Mouse (Mus musculus) neural tube, embryonic 15.5 days (tissue): Measurements from ENCODE around the gene Eef2kmt. TPM values are rescaled to one million over a fixed set of nuclear protein-coding genes. Genes with fewer than 3 reads are reported as not detected.

Experiments used
- ATAC-seq: fragments of 200-750 bp; cut with Nextera tagmentation; 2 replicates; pipeline ENCODE4 v1.8.0; 2017; ENCODE audit warnings: mild to moderate bottlenecking, moderate TSS enrichment, moderate library complexity; ENCODE audit not compliant: low FRiP score
- H3K27ac ChIP-seq: fragments of 300-500 bp; sonication (generic); replicated peaks from 2 replicates; pipeline ENCODE4 v1.5.1; 2015; ENCODE audit warnings: mild to moderate bottlenecking, inconsistent platforms
- H3K27me3 ChIP-seq: fragments of 300-500 bp; sonication (generic); replicated peaks from 2 replicates; pipeline ENCODE4 v1.6.1; 2015; ENCODE audit warnings: inconsistent platforms
- H3K36me3 ChIP-seq: fragments of 300-500 bp; sonication (generic); 2 replicates; pipeline ENCODE4 v1.6.1; 2015; ENCODE audit warnings: inconsistent platforms
- H3K4me1 ChIP-seq: fragments of 300-500 bp; sonication (generic); 2 replicates; pipeline ENCODE4 v1.6.1; 2015; ENCODE audit warnings: inconsistent platforms
- H3K4me2 ChIP-seq: fragments of 300-500 bp; sonication (generic); 2 replicates; pipeline ENCODE4 v1.6.1; 2015; ENCODE audit warnings: inconsistent platforms, mild to moderate bottlenecking, moderate library complexity
- H3K4me3 ChIP-seq: fragments of 300-500 bp; sonication (generic); replicated peaks from 2 replicates; pipeline ENCODE4 v1.5.1; 2015; ENCODE audit warnings: mild to moderate bottlenecking, inconsistent platforms
- H3K9ac ChIP-seq: fragments of 300-500 bp; sonication (generic); replicated peaks from 2 replicates; pipeline ENCODE4 v1.6.1; 2015; ENCODE audit warnings: mild to moderate bottlenecking, inconsistent platforms
- H3K9me3 ChIP-seq: fragments of 300-500 bp; sonication (generic); replicated peaks from 2 replicates; pipeline ENCODE4 v1.6.1; 2016; ENCODE audit warnings: inconsistent platforms
- WGBS: fragments of 180-500 bp; shearing (Covaris S2); methylation state at CpG from one replicate; pipeline ENCODE4 v1.1.7; 2015; ENCODE audit warnings: mixed read lengths; 5-methylcytosine and 5-hydroxymethylcytosine counted together
- polyA plus RNA-seq: library from polyadenylated mRNA; unstranded; fragments of >200 nt; fragmentation: Nextera tagmentation; extraction: Ambion mirVana; gene quantifications from 2 replicates; pipeline ENCODE4 v1.2.1, GENCODE M21; 2015

Eef2kmt gene
- polyA plus RNA-seq, 1 experiment from 2014 or later: 6.7 TPM

DNA sequence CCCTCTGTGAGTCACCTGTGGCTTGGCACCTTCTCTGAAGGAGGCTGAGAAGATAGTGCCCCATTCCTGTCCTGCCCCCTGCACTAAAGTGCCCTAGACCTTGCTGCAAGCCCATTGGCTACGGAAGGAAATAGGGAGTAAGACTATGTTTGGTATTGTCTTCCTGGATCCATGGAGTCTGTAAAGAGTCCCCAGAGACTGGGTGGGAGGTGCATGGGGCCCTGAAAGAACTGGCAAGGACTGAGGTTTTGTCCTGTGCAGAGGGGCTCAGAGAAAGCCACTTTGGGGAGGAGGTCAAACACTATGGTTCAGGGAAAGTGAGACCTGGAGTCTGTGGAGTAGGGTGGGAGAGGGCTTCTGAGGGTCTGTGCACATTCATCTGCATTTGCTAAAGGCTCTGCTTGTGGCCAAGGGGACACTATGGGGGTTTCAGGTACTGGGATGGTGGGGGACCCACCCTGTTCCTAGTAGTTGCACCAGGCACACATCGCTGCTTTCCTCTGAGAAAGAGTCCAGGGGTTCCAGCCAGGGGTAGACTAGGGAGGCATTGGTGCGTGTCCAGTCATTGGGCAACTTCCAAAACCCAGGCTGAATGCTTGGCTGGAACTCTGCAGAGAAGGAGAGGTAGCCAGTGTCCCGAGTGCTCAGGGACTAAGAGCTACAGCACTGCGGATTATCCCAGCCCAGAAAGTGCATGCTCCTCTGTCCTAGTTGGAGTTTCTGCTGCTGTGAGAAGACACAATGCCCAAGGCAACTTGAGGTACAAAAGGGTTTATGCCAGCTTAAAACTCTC is 38.2 kb downstream of the Eef2kmt start:
- Histone ChIP-seq H3K4me2 (no peak overlapping the region), H3K4me3 (no peak overlapping the region), H3K9me3 (no peaks in the 10 kb centered on the region), H3K9ac (no peak overlapping the region), H3K36me3 (no peaks in the 10 kb centered on the region), H3K27ac (no peak overlapping the region), H3K4me1 (no peaks in the 10 kb centered on the region), H3K27me3 (peaks cover 9% of the 10 kb centered on the region; the same call in 1 of the 2 replicates)
- no peak for ATAC-seq
- WGBS: 71% methylated on average over 5 of the region's 5 CpGs

- no peak for ATAC-seq
- 74% methylated on average over 6 of the region's 6 CpGs for WGBS
Measured at GRCm38 (mm10) chr16:5216686-5217085, 39.1 kb downstream of the Eef2kmt start.

GRCm38 (mm10) chr16:5214126-5214525 is 41.7 kb downstream of the Eef2kmt start:
- Histone ChIP-seq H3K4me3 (no peak overlapping the region), H3K27me3 (0 out of 2 replicates have a peak, but pooled peaks cover 8% of the 10 kb centered on the region), H3K4me2 (no peak overlapping the region)

More at GRCm38 (mm10) chr16:5216686-5217085, 39.1 kb downstream of the Eef2kmt start:
- no peaks in the 10 kb centered on the region for H3K36me3 ChIP-seq
- H3K9ac ChIP-seq: no peak overlapping the region
- no peak overlapping the region for H3K4me2 ChIP-seq
- peaks cover 9% of the 10 kb centered on the region; the same call in 1 of the 2 replicates for H3K27me3 ChIP-seq
- H3K27ac ChIP-seq: no peak overlapping the region
- no peaks in the 10 kb centered on the region for H3K9me3 ChIP-seq
- no peak overlapping the region for H3K4me3 ChIP-seq
- no peaks in the 10 kb centered on the region for H3K4me1 ChIP-seq

DNA sequence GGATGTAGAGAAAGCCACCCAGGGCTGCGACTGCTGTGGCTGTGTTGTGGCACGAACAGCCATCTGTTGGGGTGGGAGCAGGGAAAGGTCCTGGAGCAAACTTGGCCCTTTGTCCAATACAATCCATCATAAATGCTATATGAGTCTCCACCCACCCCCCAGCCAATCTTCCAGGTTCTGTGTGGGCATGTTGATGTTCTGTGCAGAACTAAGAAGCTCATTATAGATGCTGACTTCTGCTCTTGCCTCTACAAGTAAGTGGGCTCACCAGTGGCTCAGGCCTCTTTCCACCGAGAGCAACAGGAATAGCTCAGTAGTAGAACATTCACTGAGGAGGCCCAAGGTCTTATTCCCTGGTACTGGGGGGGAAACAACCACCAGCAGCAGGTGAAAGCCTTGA is 43.6 kb downstream of the Eef2kmt start:
- no peak overlapping the region for H3K4me3 ChIP-seq
- no peak overlapping the region for H3K9ac ChIP-seq
- no peaks in the 10 kb centered on the region for H3K9me3 ChIP-seq
- H3K27ac ChIP-seq: no peak overlapping the region
- no peaks in the 10 kb centered on the region for H3K4me1 ChIP-seq
- H3K36me3 ChIP-seq: no peaks in the 10 kb centered on the region
- WGBS: 92% methylated on average over 3 of the region's 3 CpGs
- H3K27me3 ChIP-seq: 0 out of 2 replicates have a peak, but pooled peaks cover 4% of the 10 kb centered on the region
- ATAC-seq: no peak
- H3K4me2 ChIP-seq: no peak overlapping the region

More at GRCm38 (mm10) chr16:5214126-5214525, 41.7 kb downstream of the Eef2kmt start:
- WGBS: 87% methylated on average over 2 of the region's 2 CpGs
- no peak overlapping the region for H3K9ac ChIP-seq
- H3K4me1 ChIP-seq: no peaks in the 10 kb centered on the region
- no peaks in the 10 kb centered on the region for H3K9me3 ChIP-seq
- H3K27ac ChIP-seq: no peak overlapping the region
- no peaks in the 10 kb centered on the region for H3K36me3 ChIP-seq
- ATAC-seq: no peak

- Histone ChIP-seq H3K27me3 (peaks cover 6% of the 10 kb centered on the region; the same call in 1 of the 2 replicates), H3K4me3 (no peak overlapping the region), H3K4me1 (no peaks in the 10 kb centered on the region), H3K9me3 (no peaks in the 10 kb centered on the region), H3K36me3 (no peaks in the 10 kb centered on the region), H3K27ac (no peak overlapping the region), H3K4me2 (no peak overlapping the region), H3K9ac (no peak overlapping the region)
- 64% methylated on average over 2 of the region's 2 CpGs for WGBS
- ATAC-seq: no peak
Measured at GRCm38 (mm10) chr16:5210365-5210764, 45.4 kb downstream of the Eef2kmt start.

DNA sequence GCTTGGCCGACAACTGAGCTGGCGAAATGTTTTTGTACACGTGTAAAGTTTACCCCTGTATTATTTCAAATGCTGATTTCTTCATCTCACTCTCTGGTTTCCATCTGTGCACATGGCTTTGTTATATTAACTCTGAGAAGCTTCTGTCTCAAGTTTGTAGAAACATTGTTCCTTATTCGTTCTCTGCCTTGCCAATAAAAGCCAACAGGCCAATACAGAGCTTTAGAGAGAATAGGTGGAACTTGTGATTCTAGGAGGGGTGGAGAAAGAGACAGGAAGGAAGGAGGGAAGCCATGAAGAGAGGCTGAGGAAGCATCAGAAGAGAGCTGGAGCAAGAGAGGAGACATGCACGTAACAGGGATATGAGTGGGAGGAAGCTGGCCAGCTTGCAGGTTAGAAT is 49.7 kb downstream of the Eef2kmt start:
- Histone ChIP-seq H3K9me3 (no peaks in the 10 kb centered on the region), H3K36me3 (no peaks in the 10 kb centered on the region), H3K4me2 (no peak overlapping the region), H3K27me3 (peaks cover 9% of the 10 kb centered on the region; the same call in 1 of the 2 replicates), H3K27ac (no peak overlapping the region), H3K9ac (no peak overlapping the region), H3K4me1 (peaks cover 20% of the 10 kb centered on the region), H3K4me3 (no peak overlapping the region)
- no peak for ATAC-seq
- WGBS: 74% methylated on average over 5 of the region's 5 CpGs

GRCm38 (mm10) chr16:5205431-5205970 is 50.3 kb downstream of the Eef2kmt start:
- Histone ChIP-seq H3K36me3 (no peaks in the 10 kb centered on the region), H3K4me1 (peaks cover 20% of the 10 kb centered on the region), H3K27me3 (peaks cover 9% of the 10 kb centered on the region; the same call in 1 of the 2 replicates), H3K27ac (no peak overlapping the region), H3K4me2 (no peak overlapping the region), H3K9ac (no peak overlapping the region), H3K4me3 (no peak overlapping the region), H3K9me3 (no peaks in the 10 kb centered on the region)
- 91% methylated on average over 5 of the region's 5 CpGs for WGBS
- no peak for ATAC-seq

DNA sequence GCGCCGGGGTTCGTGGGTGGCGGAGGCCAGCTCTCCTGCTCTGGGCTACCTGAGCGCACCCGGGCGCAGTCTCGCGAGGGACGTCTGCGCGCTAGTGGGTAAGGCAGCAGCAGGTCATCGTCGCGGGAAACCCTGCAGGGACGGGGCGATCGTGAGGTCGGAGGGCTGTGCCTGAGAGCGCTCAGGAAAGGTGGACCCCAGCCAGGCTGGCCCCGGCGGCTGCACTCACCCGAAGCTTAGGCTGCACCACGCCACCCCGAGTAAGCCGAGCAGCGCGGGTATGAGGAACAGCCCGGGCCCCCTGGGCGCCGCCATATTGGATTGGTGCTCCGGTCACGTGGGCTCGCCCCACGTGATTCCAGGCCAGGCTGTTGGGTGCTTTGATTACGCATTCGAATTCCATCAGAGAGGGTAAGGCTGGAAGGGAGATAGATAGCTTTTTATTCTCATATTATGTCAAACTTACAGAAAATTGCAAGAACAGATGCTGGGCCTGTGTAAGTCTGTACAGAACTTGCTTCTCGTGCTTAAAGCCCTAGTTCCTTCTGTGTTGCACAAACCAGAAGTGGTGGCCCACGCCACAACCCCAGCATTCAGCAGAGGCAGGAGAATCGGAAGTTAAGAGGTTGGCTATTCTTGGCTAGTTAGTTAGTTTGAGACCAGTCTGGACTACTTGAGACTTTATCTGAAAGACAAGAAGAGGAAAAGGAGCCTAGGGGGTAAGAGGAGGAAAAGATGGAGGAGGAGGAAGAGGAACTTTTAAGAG is 51.9 kb downstream of the Eef2kmt start, which contains the start of gene Nagpa:
Nagpa (minus strand) TSS at position 345 of the 766 bp plus-strand sequence.
- Histone ChIP-seq H3K9ac (peak within 1 kb of the TSS; percentile 63), H3K36me3 (0 out of 2 replicates have a peak, but pooled peaks cover 3% of the 10 kb centered on the region), H3K27ac (peak within 1 kb of the TSS; percentile 60; the same call in 1 of the 2 replicates), H3K4me2 (peak within 1 kb of the TSS; percentile 98), H3K9me3 (no peaks in the 10 kb centered on the region), H3K27me3 (peaks cover 5% of the 10 kb centered on the region; the same call in 1 of the 2 replicates), H3K4me3 (peak within 1 kb of the TSS; percentile 92), H3K4me1 (peaks cover 20% of the 10 kb centered on the region)
- WGBS: 5% methylated on average over 40 of the region's 40 CpGs
- peak; percentile 93 for ATAC-seq

GRCm38 (mm10) chr16:5203200-5203599 is 52.6 kb downstream of the Eef2kmt start:
- Histone ChIP-seq H3K4me2 (peak overlapping the region; percentile 98), H3K4me3 (peak overlapping the region; percentile 92), H3K27ac (no peak overlapping the region), H3K9ac (peak overlapping the region; percentile 63), H3K27me3 (peaks cover 5% of the 10 kb centered on the region; the same call in 1 of the 2 replicates), H3K9me3 (no peaks in the 10 kb centered on the region), H3K36me3 (peaks cover 3% of the 10 kb centered on the region; the same call in 1 of the 2 replicates), H3K4me1 (peaks cover 20% of the 10 kb centered on the region)
- 2% methylated on average over 35 of the region's 36 CpGs for WGBS
- peak; percentile 55; the same call in 1 of the 2 replicates for ATAC-seq

DNA sequence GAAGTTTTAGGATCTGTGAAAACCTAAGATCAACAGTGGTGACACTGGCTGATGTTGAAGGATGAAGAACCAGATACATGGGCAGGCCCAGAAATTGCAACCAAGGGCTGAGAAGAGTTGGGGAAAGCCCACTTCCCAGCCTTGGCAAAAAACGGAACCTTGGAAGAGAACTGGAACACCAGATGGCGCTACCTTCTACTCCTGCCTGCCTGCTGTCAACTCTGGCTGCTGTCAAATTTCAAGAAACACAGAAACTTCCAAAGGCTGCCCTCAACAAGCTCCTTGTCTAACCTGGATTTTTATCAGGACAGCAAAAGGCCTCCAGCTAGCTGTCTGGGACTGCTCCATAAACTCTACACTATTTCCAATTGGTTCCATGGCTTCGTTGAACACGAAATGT is 53.1 kb downstream of the Eef2kmt start:
- Histone ChIP-seq H3K4me2 (peak overlapping the region; percentile 98), H3K36me3 (peaks cover 3% of the 10 kb centered on the region; the same call in 1 of the 2 replicates), H3K27ac (no peak overlapping the region), H3K9ac (0 out of 2 replicates have a peak overlapping the region, but pooled peaks have one; percentile 63), H3K4me3 (peak overlapping the region; percentile 92), H3K27me3 (peaks cover 5% of the 10 kb centered on the region; the same call in 1 of the 2 replicates), H3K4me1 (peaks cover 20% of the 10 kb centered on the region), H3K9me3 (no peaks in the 10 kb centered on the region)
- 7% methylated on average over 4 of the region's 4 CpGs for WGBS
- ATAC-seq: no peak

DNA sequence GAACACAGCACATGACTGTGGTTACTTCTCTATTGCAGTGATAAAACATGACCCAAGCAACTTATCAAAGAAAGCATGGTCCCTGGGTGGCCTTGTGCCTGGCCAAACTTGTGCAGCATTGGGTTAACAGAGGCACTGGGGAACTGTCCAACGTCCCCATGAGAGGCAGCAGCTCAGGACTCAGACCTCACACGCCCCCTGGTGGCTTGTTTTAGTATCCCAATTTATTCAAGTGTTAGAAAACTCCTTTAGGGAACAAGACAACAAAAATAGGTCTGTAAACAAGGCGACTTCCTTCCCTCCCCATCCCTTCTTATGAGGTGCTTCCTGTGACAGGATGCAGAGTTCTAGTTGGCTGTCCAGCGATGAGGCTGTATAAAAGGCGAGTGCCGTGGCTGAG is 60.7 kb downstream of the Eef2kmt start:
- H3K4me2 ChIP-seq: no peak overlapping the region
- H3K9me3 ChIP-seq: no peaks in the 10 kb centered on the region
- 33% methylated on average over 6 of the region's 6 CpGs for WGBS
- H3K4me3 ChIP-seq: no peak overlapping the region
- H3K36me3 ChIP-seq: peaks cover 8% of the 10 kb centered on the region; the same call in 1 of the 2 replicates
- H3K9ac ChIP-seq: no peak overlapping the region
- H3K27me3 ChIP-seq: peaks cover 5% of the 10 kb centered on the region; the same call in 1 of the 2 replicates
- no peaks in the 10 kb centered on the region for H3K4me1 ChIP-seq
- no peak overlapping the region for H3K27ac ChIP-seq
- no peak for ATAC-seq
